Mouse (Mus musculus) layer of hippocampus, adult 18-20 months (tissue): ENCODE results near the gene F11. TPM values are rescaled to one million over a fixed set of nuclear protein-coding genes. Genes with fewer than 3 reads are reported as not detected.

Experiments used
- DNase-seq, 2 experiments: peaks; one replicate each; pipeline ENCODE4 v3.0.0; 2022; ENCODE audit warnings: low spot score in 2 of 2
- long read RNA-seq: library from polyadenylated mRNA; stranded (forward); transcript quantifications from one replicate; pipeline ENCODE4 v2.0.0, GENCODE M21; 2021
- total RNA-seq, 2 experiments: library from RNA; stranded (reverse); gene quantifications; 2 replicates each; pipeline ENCODE4 v1.2.3; 2021

F11 gene
- not detected for total RNA-seq
- long read RNA-seq, result 0 reads

- no peak for DNase-seq
Observed at GRCm38 (mm10) chr8:45261920-45262319, at the start of gene F11. TSS of gene F11 (minus strand) at chr8:45262031.

- DNase-seq, result no peak
Observed at GRCm38 (mm10) chr8:45310967-45311366, 49.1 kb upstream of the F11 start.

- DNase-seq, result no peak
Observed at GRCm38 (mm10) chr8:45308366-45308765, 46.5 kb upstream of the F11 start, which contains the start of gene Gm45753. TSS of gene Gm45753 (minus strand) at chr8:45308466.

GRCm38 (mm10) chr8:45305479-45305878 lies 43.6 kb upstream of the F11 start:
- DNase-seq, result no peak

GRCm38 (mm10) chr8:45304354-45304753 lies 42.5 kb upstream of the F11 start:
- no peak for DNase-seq

GRCm38 (mm10) chr8:45302390-45302789 lies 40.6 kb upstream of the F11 start:
- peak in 1 of 2 experiments; percentile 52 for DNase-seq

- DNase-seq, result no peak
Observed at GRCm38 (mm10) chr8:45295276-45295675, 33.4 kb upstream of the F11 start.

- no peak for DNase-seq
Observed at GRCm38 (mm10) chr8:45294687-45295086, 32.9 kb upstream of the F11 start, which contains the start of gene Klkb1. TSS of gene Klkb1 (minus strand) at chr8:45294859.

- peak; percentile 66 to 84 for DNase-seq
Observed at GRCm38 (mm10) chr8:45291790-45292189, 30.0 kb upstream of the F11 start.

GRCm38 (mm10) chr8:45281630-45282029 lies 19.8 kb upstream of the F11 start:
- DNase-seq, result no peak

- no peak for DNase-seq
Observed at GRCm38 (mm10) chr8:45277453-45277852, 15.6 kb upstream of the F11 start.

GRCm38 (mm10) chr8:45274317-45274716 lies 12.5 kb upstream of the F11 start:
- no peak for DNase-seq

- no peak for DNase-seq
Observed at GRCm38 (mm10) chr8:45269056-45269455, 7.2 kb upstream of the F11 start.

GRCm38 (mm10) chr8:45268485-45268884 lies 6.7 kb upstream of the F11 start:
- no peak for DNase-seq

GRCm38 (mm10) chr8:45267611-45268391 lies 6.0 kb upstream of the F11 start:
- no peak for DNase-seq

- DNase-seq, result no peak
Observed at GRCm38 (mm10) chr8:45266993-45267392, 5.2 kb upstream of the F11 start.

GRCm38 (mm10) chr8:45264918-45265317 lies 3.1 kb upstream of the F11 start:
- DNase-seq, result no peak

GRCm38 (mm10) chr8:45262851-45263250 lies 1.0 kb upstream of the F11 start:
- DNase-seq, result no peak

- no peak for DNase-seq
Observed at GRCm38 (mm10) chr8:45258421-45258820, 3.4 kb downstream of the F11 start.

GRCm38 (mm10) chr8:45255040-45255439 lies 6.8 kb downstream of the F11 start:
- no peak for DNase-seq

GRCm38 (mm10) chr8:45254194-45254842 lies 7.5 kb downstream of the F11 start:
- no peak for DNase-seq

GRCm38 (mm10) chr8:45253586-45253985 lies 8.2 kb downstream of the F11 start:
- DNase-seq, result no peak

- no peak for DNase-seq
Observed at GRCm38 (mm10) chr8:45253111-45253510, 8.7 kb downstream of the F11 start.
